Mouse (Mus musculus) stomach, postnatal 0 days (tissue): ENCODE results near the gene Slc6a9.

ENCODE experiments used
- CTCF ChIP-seq: IDR thresholded peaks from 2 replicates; pipeline ENCODE4 v1.5.1; 2016; ENCODE audit warnings: antibody characterized with exemption, low read depth, mild to moderate bottlenecking, moderate library complexity
- EP300 ChIP-seq: optimal IDR thresholded peaks from 2 replicates; pipeline ENCODE3; 2016; ENCODE audit warnings: antibody characterized with exemption

GRCm38 (mm10) chr4:117866083-117866482 lies 31.8 kb downstream of the Slc6a9 start:
- TF ChIP-seq CTCF (no peak), EP300 (no peak)
